Mouse (Mus musculus) kidney, embryonic 15.5 days (tissue): ENCODE measurements at regions not wholly inside any gene's neighbourhood (a gene's known extent, or its start where the extent isn't known, plus 50 kb on each side); places are given as distances from the start of the nearest gene placed in this dataset.

ENCODE experiments used
- ATAC-seq: fragments of 200-750 bp; cut with Nextera tagmentation; replicated peaks from 2 replicates; pipeline ENCODE4 v1.8.0; 2017; ENCODE audit warnings: moderate TSS enrichment; ENCODE audit not compliant: low FRiP score
- H3K27ac ChIP-seq: fragments of 300-500 bp; sonication (generic); 2 replicates; pipeline ENCODE4 v1.5.1; 2015; ENCODE audit warnings: mild to moderate bottlenecking, inconsistent platforms
- H3K27me3 ChIP-seq: fragments of 300-500 bp; sonication (generic); 2 replicates; pipeline ENCODE4 v1.6.1; 2015; ENCODE audit warnings: inconsistent platforms
- H3K36me3 ChIP-seq: fragments of 300-500 bp; sonication (generic); 2 replicates; pipeline ENCODE4 v1.6.1; 2015; ENCODE audit warnings: inconsistent platforms
- H3K4me1 ChIP-seq: fragments of 300-500 bp; sonication (generic); 2 replicates; pipeline ENCODE4 v1.6.1; 2015; ENCODE audit warnings: inconsistent platforms
- H3K4me2 ChIP-seq: fragments of 300-500 bp; sonication (generic); 2 replicates; pipeline ENCODE4 v1.6.1; 2015; ENCODE audit warnings: moderate library complexity, mild to moderate bottlenecking, inconsistent platforms
- H3K4me3 ChIP-seq: fragments of 300-500 bp; sonication (generic); replicated peaks from 2 replicates; pipeline ENCODE4 v1.5.1; 2015; ENCODE audit warnings: mild to moderate bottlenecking, inconsistent platforms
- H3K9ac ChIP-seq: fragments of 300-500 bp; sonication (generic); 2 replicates; pipeline ENCODE4 v1.6.1; 2015; ENCODE audit warnings: mild to moderate bottlenecking, inconsistent platforms
- H3K9me3 ChIP-seq: fragments of 300-500 bp; sonication (generic); replicated peaks from 2 replicates; pipeline ENCODE4 v1.6.1; 2016; ENCODE audit warnings: inconsistent platforms
- WGBS: fragments of 180-500 bp; shearing (Covaris S2); methylation state at CpG from one replicate; pipeline ENCODE4 v1.1.7; 2015; ENCODE audit warnings: mixed read lengths; 5-methylcytosine and 5-hydroxymethylcytosine counted together

- Histone ChIP-seq H3K27me3 (no peaks in the 10 kb centered on the region), H3K27ac (no peak overlapping the region), H3K9me3 (no peaks in the 10 kb centered on the region), H3K9ac (no peak overlapping the region), H3K4me1 (no peaks in the 10 kb centered on the region), H3K36me3 (no peaks in the 10 kb centered on the region), H3K4me2 (no peak overlapping the region), H3K4me3 (no peak overlapping the region)
- ATAC-seq, result no peak
Measured at GRCm38 (mm10) chr1:71472691-71473090, 58.0 kb upstream of the Abca12 start.

DNA sequence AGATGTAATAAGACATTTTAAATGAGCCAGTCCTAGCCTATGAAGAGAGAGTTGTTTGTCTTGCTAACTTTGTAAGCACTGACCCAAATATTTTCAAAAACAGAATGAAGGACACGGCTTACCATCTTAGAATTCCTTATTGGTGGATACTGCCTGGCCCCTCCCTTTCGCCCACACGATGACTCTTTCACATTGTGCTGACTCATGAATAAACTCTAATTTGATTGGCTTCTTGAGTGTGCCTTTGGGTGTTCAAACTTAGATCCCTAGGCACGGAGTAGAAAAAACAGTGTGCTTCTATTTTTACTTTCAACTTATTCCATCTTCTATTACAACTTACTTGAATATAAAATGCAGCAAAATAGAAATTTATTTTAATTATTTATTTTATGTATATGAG lies 68.4 kb upstream of the Abca12 start:
- H3K36me3 ChIP-seq, result no peaks in the 10 kb centered on the region
- no peaks in the 10 kb centered on the region for H3K27me3 ChIP-seq
- H3K27ac ChIP-seq, result no peak overlapping the region
- no peaks in the 10 kb centered on the region for H3K4me1 ChIP-seq
- H3K4me3 ChIP-seq, result no peak overlapping the region
- no peak overlapping the region for H3K4me2 ChIP-seq
- H3K9me3 ChIP-seq, result no peaks in the 10 kb centered on the region
- no peak overlapping the region for H3K9ac ChIP-seq
- WGBS, result 93% methylated on average over 4 of the region's 4 CpGs
- no peak for ATAC-seq

- no peaks in the 10 kb centered on the region for H3K4me1 ChIP-seq
- WGBS, result 68% methylated on average over 4 of the region's 4 CpGs
- no peak for ATAC-seq
- no peaks in the 10 kb centered on the region for H3K9me3 ChIP-seq
- H3K4me3 ChIP-seq, result no peak overlapping the region
- no peaks in the 10 kb centered on the region for H3K36me3 ChIP-seq
- H3K9ac ChIP-seq, result no peak overlapping the region
- no peaks in the 10 kb centered on the region for H3K27me3 ChIP-seq
- no peak overlapping the region for H3K27ac ChIP-seq
- H3K4me2 ChIP-seq, result no peak overlapping the region
Measured at GRCm38 (mm10) chr1:71494576-71494975, 62.4 kb upstream of the Atic start.

DNA sequence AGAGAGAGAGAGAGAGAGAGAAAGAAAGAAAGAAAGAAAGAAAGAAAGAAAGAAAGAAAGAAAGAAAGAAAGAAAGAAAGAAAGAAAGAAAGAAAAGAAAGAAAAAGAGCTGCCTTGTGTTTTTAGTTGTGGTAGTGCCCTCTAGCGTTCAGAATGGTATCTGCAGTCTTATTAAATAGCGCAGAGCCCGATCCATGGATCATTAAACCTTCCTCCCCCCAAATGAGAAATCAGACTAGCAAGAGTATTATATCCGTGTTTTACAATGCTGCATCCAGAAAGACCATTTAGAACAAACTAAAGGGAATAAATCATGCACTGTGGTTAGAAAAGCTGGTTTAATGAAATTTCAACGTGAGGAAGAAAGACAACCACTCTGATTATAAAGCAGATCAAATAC lies 51.1 kb upstream of the Atic start:
- Histone ChIP-seq H3K4me3 (no peak overlapping the region), H3K9ac (no peak overlapping the region), H3K27me3 (0 out of 2 replicates have a peak, but pooled peaks cover 2% of the 10 kb centered on the region), H3K27ac (no peak overlapping the region), H3K4me2 (peak overlapping the region; percentile 39), H3K9me3 (no peaks in the 10 kb centered on the region), H3K4me1 (peaks cover 3% of the 10 kb centered on the region; the same call in 1 of the 2 replicates), H3K36me3 (no peaks in the 10 kb centered on the region)
- no peak for ATAC-seq
- 4% methylated on average over 5 of the region's 5 CpGs for WGBS

DNA sequence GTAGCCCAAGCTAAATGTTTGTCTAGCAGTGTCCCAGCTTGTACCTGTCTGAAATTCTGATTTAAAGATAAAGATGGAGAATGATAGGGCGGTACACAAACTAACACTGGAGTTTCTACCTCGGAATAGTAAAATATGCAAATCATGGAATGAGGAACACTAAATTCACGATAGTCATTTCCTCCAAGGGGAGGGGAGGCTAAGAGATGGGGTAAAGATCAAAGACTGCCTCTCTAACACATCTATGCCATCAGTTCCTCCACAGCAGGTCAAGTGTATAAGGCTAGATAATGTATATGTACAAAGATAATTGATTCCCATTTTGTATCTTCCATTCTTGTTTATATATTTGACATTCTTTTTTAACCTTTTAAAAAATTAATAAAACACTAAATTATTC lies 50.4 kb upstream of the Atic start:
- no peak overlapping the region for H3K9ac ChIP-seq
- no peaks in the 10 kb centered on the region for H3K9me3 ChIP-seq
- WGBS, result 32% methylated on average over 3 of the region's 3 CpGs
- 0 out of 2 replicates have a peak overlapping the region, but pooled peaks have one; percentile 39 for H3K4me2 ChIP-seq
- 0 out of 2 replicates have a peak, but pooled peaks cover 2% of the 10 kb centered on the region for H3K27me3 ChIP-seq
- no peak for ATAC-seq
- H3K36me3 ChIP-seq, result no peaks in the 10 kb centered on the region
- no peak overlapping the region for H3K27ac ChIP-seq
- H3K4me1 ChIP-seq, result peaks cover 3% of the 10 kb centered on the region; the same call in 1 of the 2 replicates
- H3K4me3 ChIP-seq, result no peak overlapping the region
